Mouse (Mus musculus) cerebral cortex, adult 2 months (tissue): ENCODE results near the gene Fam227a.

Source experiments
- WGBS: fragments of 180-500 bp; shearing (Covaris S2); methylation state at CpG from one replicate; pipeline ENCODE4 v1.1.7; 2018; 5-methylcytosine and 5-hydroxymethylcytosine counted together

The Fam227a gene

GRCm38 (mm10) chr15:79615501-79615900 lies 43.3 kb downstream of the Fam227a start:
- 91% methylated on average over 7 of the region's 7 CpGs for WGBS

DNA sequence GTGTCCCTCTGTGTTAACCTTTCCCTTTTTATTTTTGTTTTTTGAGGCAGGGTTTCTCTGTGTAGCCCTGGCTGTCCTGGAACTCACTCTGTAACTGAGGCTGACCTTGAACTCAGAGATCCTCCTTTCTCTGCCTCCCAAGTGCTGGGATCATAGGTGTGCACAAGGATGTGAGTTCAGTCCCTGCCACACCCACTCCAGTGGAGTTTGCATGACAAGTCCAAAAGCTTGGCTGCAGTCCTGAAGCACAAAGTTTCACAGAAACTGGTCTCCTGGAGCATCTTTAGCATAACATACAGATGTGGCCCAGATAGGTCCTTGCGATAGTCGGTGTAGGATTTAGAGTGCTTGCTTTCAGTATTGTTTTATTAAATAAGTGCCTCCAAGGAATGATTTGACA lies 49.5 kb downstream of the Fam227a start:
- 91% methylated on average over 2 of the region's 2 CpGs for WGBS

- 35% methylated on average over 7 of the region's 7 CpGs for WGBS
Observed at GRCm38 (mm10) chr15:79608214-79608613, 50.5 kb downstream of the Fam227a start.

DNA sequence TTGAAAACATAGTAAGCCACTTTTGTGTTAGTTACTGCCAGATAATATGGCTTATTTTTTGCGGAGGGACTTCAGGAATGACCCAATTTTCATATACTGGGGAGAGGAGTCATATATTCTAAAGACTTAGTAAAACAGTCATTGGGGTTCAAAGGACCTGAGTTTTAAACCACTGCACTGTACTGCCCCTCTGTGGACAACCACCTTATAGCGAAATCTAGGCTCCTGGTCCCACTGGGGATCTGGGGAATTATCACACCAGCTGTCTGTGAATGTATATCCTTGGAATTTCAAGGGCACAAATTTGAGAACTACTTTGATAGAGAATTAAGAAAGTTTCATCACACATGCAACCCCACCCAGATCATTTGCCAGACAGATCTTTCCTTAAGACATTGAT lies 51.0 kb downstream of the Fam227a start:
- 41% methylated on average over 2 of the region's 2 CpGs for WGBS

DNA sequence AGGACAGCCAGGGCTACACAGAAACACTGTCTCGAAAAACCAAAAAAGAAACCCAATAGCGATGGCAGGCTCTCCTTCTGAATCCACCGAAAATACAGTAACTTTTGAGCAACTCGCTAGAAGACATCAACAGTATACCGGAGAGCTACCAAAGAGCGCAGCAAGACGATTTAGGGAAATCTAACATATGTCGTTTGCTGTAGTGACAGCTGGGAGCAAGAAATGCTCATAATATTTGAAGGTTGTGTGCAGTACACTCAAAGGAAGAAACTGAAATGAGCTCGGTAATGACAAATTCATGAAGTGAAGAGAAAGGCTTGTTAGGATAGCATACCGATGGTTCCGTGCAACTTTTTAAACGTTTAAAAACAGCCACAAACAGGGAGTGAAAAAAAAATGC lies 52.6 kb downstream of the Fam227a start:
- 53% methylated on average over 12 of the region's 12 CpGs for WGBS

DNA sequence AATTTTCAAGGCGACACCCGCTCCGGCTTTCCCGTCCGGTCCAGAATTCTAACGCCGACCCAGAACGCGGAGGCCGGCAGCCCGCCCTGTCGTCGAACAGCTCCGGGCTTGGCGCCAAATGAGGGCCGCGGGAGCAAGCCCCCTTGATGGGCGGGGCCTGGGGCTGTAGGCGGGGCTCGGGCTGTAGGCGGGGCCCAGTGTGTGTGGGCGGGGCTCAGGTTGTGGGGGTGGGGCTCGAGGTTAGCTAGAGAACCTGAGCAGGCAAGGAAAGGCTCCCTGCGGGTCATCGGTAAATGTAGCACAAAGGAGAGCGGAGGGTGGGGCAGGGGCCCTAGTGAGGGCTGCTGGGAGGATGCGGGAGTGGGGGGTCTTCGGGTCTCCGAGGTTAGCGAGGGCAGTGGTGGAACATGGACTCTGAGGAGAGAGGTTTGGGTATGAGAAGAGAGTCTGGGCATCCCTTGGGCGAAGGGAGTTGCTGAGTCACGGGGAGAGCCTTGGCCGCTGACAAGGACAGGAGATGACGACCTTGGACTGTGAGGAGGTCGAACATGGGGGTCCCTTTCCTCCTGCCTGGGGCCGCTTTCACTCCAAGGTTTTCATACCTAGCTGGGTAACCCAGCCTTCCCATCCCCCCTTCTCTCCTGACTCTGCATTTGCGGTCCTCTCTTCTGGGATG lies 53.6 kb downstream of the Fam227a start, which contains the start of gene Dmc1:
Dmc1 (minus strand) TSS at position 120 of the 676 bp plus-strand sequence.
- WGBS: 12% methylated on average over 37 of the region's 37 CpGs

- WGBS: 54% methylated on average over 2 of the region's 2 CpGs
Observed at GRCm38 (mm10) chr15:79600176-79600575, 58.6 kb downstream of the Fam227a start.

DNA sequence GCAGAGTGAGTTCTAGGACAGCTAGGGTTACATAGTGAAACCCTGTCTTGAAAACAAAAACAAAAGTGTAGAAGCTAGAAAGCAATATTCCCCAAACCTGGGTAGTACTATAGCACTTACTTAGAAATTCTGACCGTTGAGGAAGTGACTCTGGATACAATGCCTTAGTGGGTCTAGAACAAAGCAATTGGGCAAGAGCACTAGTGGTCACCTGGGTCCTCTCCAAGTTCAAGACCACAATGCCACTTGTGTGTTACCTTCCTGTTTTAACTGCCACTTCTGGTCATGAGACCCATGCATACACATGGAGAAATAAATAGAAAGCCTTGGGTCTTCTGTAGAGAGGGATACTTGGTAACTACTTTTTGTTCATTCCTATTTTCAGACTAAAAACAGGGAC lies 60.0 kb downstream of the Fam227a start:
- WGBS: 95% methylated on average over 1 of the region's 1 CpGs

DNA sequence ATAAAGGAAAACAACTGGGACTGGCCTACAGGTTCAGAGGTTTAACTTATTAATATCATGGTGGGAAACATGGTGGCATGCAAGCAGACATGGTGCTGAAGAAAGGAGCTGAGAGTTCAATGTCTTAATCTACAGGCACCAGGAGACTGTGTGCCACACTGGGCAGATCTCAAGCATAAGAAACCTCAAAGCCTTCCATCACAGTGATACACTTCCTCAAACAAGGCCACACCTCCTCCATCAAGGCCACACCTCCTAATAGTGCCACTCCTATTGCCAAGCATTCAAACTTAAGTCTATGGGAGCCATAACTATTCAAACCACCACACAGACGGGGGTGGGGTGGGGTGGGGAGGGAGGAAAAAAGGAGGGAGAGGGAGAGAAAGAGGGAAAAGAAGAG lies 77.2 kb downstream of the Fam227a start:
- WGBS: 78% methylated on average over 1 of the region's 1 CpGs

GRCm38 (mm10) chr15:79577671-79578426 lies 80.9 kb downstream of the Fam227a start:
- 43% methylated on average over 6 of the region's 6 CpGs for WGBS

DNA sequence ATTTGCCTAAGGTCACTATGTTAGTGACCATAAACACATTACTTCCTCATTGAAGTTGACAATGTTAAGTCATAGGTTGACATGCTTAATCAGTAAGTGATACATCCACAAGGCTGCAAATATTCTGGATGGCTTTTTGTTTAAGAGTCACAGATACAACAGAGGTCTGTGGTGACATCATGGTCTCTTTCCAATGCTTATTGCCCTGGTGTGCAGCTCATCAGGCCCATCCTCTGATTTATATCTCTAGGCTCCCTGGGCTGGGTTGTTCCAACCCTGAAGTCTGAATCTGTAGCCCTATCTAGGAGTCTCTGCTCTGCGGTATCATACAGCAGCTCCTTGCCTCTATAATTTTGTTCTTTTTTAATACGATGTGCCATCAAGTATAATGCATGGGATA lies 81.8 kb downstream of the Fam227a start:
- 61% methylated on average over 2 of the region's 2 CpGs for whole genome bisulfite sequencing

- WGBS: 32% methylated on average over 1 of the region's 1 CpGs
Observed at GRCm38 (mm10) chr15:79575543-79576222, 83.1 kb downstream of the Fam227a start.

- WGBS: 42% methylated on average over 9 of the region's 9 CpGs
Observed at GRCm38 (mm10) chr15:79562417-79562816, 96.3 kb downstream of the Fam227a start.

DNA sequence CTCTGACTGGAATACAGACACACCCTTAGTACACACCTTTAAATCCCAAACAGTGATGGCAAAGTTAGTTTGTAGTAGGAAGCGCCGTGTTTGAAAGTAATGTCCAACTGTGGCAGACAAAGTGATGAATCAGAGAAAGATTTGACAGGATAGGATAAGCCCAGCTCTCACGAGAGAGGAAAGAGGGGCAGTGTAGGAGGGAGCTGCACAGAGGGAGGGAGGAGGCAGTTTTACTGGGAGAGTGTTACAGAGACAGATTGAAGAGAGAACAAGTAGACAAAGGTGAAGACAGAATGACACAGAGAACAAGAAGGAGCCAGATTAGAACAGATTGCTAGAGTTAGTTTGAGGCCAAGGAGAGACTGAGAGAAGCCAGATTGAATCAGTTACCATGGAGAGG lies 99.1 kb downstream of the Fam227a start:
- 46% methylated on average over 3 of the region's 3 CpGs for WGBS
